Mouse (Mus musculus): ENCODE data around the gene Btbd6.

Gene Btbd6

GRCm38 (mm10) chr12:113012443-113012842 is 36.2 kb downstream of the Btbd6 start:
- DNase-seq = no peak

- peak; percentile 30 to 31 for DNase-seq
Measured at GRCm38 (mm10) chr12:113013021-113013491, 36.8 kb downstream of the Btbd6 start.

- DNase-seq = peak; percentile 91 to 96
Measured at GRCm38 (mm10) chr12:113013604-113014558, 37.6 kb downstream of the Btbd6 start, which contains the start of gene Pacs2. Gene Pacs2 (plus strand): TSS chr12:113014508.

GRCm38 (mm10) chr12:113014561-113015556 is 38.6 kb downstream of the Btbd6 start:
- peak; percentile 60 to 62 for DNase-seq

GRCm38 (mm10) chr12:113015956-113016355 is 39.7 kb downstream of the Btbd6 start:
- no peak for DNase-seq

GRCm38 (mm10) chr12:113016976-113017375 is 40.7 kb downstream of the Btbd6 start:
- no peak for DNase-seq

GRCm38 (mm10) chr12:113017429-113017984 is 41.2 kb downstream of the Btbd6 start:
- DNase-seq = no peak

GRCm38 (mm10) chr12:113018763-113019162 is 42.5 kb downstream of the Btbd6 start:
- DNase-seq = no peak

- DNase-seq = no peak
Measured at GRCm38 (mm10) chr12:113021488-113021887, 45.2 kb downstream of the Btbd6 start.

- no peak for DNase-seq
Measured at GRCm38 (mm10) chr12:113023082-113023481, 46.8 kb downstream of the Btbd6 start.

GRCm38 (mm10) chr12:113026557-113026956 is 50.3 kb downstream of the Btbd6 start:
- DNase-seq = no peak

GRCm38 (mm10) chr12:113027495-113027894 is 51.2 kb downstream of the Btbd6 start:
- no peak for DNase-seq

GRCm38 (mm10) chr12:113028067-113028466 is 51.8 kb downstream of the Btbd6 start:
- no peak for DNase-seq

Measured in cerebellum, postnatal 36 days (tissue).